Mouse (Mus musculus) c-Kit-positive CD71-positive TER-119-positive erythroid progenitor cells, embryonic 14.5 days (primary cell): ENCODE measurements at regions not wholly inside any gene's neighbourhood (a gene's known extent, or its start where the extent isn't known, plus 50 kb on each side); places are given as distances from the start of the nearest gene placed in this dataset.

Experiments used
- DNase-seq: peaks from one replicate; pipeline ENCODE4 v3.0.0-alpha.2; 2013; ENCODE audit warnings: low spot score

DNA sequence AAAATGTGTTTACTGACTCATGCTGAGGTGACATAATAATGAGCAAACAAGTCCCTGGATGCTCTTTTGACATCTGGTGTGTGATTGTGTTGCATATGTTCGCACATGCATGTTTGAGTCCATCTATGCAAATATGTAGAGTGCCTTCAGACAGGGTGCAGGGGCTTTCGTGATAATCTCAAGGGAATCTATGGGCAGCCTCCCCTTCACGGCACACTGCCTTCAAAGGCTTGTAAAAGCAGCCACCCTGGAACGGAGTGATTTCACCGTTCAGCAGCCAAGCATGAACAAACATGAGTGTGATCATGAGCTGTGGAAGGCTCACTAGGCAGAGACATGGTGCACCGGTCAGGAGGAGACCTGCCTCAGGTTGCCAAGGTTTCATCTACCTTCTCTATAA, 57.1 kb upstream of the Mbip start:
- no peak for DNase-seq

DNA sequence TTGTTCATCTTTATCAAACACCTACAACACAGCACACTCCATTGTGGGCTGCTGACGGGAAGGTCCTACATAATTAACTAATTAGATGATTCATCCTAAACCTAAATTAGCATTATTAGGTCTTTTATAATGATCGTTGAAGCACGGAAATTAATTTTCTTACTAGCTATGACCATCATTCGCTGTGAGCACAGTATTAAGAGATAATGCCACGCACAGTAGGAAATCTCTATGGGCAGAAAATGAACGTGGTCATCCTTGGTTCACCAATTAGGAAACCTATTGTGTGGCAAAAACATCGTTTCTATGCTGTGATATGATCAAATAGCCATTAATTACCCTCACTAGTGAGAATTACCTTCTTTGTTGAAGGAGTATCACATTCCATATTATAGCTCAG, 56.4 kb upstream of the Mbip start:
- DNase-seq = no peak
